Mouse (Mus musculus): Measurements from ENCODE around the gene Secisbp2l. TPM values are rescaled to one million over a fixed set of nuclear protein-coding genes. Genes with fewer than 3 reads are reported as not detected.

Gene Secisbp2l
- total RNA-seq (2021), result 10 to 100 TPM; 49.9 to 57.2 TPM
- long read RNA-seq, experiment 1, full-length matches to known transcripts, result 2 of 10 reads
- long read RNA-seq, experiment 1, partial matches to known transcripts, result 4 of 10 reads
- long read RNA-seq, experiment 1, other reads (novel, unspliced or antisense), result 4 of 10 reads
- long read RNA-seq, experiment 2, full-length matches to known transcripts, result 3 of 20 reads
- long read RNA-seq, experiment 2, partial matches to known transcripts, result 1 of 20 reads
- long read RNA-seq, experiment 2, other reads (novel, unspliced or antisense), result 16 of 20 reads

DNA sequence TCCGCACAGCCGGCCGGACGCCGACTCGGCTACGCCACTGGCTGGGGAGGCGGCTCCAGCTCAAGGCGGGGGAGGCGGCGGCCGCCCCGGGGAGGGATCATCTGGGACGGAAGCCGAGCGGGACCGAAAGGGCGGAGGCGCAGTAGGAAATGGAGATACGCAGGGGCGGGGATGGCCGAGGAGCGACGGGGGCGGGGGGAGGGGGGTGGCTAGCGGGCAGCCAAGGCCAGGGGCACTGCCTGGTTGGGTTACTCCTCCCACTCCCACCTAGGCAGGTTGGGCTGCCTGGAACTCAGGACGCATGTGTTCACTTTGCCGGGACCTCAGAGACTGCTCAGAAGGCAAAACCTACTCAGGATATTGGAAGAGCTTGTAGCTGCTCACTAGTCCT lies at the start of gene Secisbp2l:
Gene Secisbp2l (minus strand): TSS at position 152 of the 391 bp plus-strand sequence.
- DNase-seq (ENCODE audit: low spot score in 2 of 2), result peak; percentile 98

DNA sequence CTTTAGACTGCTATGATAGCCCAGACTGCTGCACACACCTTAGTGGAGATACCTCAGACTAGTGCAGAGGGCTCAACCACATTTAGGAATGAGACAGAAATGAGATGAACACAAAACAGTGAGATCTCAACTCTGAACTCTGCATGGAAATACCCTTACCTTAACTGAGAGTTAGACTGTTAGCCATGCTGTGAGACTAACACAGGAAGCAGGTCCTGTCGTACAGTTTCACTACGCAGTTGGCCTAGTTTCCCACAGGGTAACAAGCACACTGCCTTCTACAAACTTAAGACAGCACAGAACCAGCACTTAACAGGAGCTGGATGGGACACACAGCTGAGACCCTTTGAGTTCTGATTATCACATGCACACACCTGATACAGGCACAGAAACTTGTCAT lies 47.3 kb upstream of the Secisbp2l start:
- DNase-seq (ENCODE audit: low spot score in 2 of 2), result no peak

DNA sequence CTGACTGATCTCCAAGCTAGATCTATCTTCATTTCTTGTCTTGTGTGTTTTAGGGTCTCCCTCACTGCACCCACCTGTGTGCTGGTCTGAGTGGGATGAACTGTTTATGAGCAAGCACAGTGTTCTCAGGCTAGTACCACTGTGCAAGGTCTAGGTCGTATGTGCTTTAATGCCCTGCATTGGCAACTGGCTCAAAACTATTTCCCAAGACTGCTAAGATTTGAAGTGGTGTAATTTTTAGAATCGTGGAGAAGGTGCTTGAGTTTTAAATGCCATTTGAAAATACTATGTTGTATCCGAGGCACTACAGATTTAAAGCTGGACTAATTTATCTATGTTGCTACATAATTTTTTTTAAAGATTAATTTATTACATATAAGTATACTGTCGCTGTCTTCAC lies 45.2 kb upstream of the Secisbp2l start:
- no peak for DNase-seq (ENCODE audit: low spot score in 2 of 2)

DNA sequence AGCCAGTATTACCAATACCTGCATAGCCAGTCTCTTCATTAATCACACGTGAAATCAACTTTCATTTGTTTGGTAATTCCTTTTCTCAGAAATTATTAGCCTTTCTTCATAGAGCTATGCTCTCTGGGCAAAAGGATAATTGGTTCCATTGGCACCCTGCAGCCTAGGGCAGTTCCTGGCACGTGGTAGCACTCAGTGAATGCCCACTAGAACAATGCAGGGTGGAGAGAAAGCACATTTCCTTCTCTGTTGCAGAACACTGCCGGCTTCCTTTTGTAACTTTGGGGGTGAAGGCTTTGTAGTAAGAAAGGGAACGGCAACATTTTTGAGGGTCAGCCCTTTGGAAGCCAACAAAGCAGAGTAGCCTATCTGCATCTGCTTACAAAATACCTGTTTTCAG lies 43.5 kb upstream of the Secisbp2l start:
- DNase-seq (ENCODE audit: low spot score in 2 of 2), result no peak

DNA sequence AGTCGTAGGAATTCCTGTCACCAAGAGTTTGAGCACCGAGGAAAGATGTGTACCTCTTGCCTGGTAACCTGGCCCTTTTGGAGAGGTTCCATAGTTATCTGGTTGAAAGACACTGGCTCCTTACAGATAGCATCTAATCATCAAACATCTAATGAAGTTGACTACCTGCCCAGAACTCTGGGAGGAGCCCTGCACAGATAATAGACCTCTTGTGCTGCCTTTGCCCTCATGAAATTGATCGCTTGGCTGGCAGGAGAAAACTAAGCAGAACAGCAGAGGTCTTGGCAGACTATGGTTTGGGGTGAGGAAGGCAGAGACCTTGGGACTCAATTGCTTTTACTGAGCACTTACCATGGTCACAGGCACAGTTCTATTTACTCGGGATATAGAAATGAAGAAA lies 37.7 kb upstream of the Secisbp2l start:
- no peak for DNase-seq (ENCODE audit: low spot score in 2 of 2)

DNA sequence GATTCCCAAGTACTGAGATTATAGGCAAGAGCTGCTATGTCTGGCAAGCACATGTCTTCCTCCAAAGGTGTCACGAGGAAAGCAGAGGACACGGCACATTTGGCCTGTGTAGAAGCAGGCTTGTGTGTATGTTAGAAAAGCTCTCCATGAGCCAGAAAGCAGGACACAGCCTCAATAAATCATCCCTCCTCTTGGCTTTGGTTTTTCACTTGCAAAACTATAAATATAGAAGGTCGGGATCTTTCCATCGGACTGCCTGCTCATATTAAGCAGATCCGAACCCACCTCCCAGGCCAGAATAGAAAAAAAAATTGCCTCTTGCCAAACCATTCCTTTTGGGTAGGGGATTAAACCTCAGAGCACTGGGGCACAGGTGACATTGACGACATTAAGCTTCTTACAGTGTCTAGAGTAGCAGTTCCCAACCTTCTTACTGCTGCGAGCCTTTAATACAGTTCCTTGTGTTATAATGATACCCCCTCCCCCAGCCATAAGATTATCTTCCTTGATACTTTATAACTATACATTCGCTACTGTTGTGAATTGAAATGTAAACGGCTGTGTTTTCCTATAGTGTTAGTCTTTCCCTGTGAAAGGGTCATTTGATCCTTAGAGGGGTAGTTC lies 31.4 kb upstream of the Secisbp2l start:
- DNase-seq (ENCODE audit: low spot score in 2 of 2), result no peak

DNA sequence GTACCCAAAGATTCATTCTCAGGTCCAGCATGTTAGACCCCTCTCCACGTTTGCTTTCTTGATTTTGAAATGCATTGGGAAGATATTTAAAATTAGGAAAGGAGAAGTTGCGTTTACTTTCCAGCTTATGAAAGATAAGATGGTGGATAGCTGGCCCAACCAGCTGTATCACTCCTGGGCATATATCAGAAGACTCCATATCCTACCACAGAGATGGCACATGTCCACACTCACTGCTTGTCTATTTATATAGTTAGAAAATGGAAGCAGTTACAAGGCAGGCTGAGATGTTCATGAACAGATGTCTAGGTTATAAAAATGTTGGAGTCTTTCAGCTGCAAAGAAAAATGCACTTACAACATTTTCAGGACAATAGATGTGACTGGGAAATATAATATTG lies 28.7 kb upstream of the Secisbp2l start:
- no peak for DNase-seq (ENCODE audit: low spot score in 2 of 2)

DNA sequence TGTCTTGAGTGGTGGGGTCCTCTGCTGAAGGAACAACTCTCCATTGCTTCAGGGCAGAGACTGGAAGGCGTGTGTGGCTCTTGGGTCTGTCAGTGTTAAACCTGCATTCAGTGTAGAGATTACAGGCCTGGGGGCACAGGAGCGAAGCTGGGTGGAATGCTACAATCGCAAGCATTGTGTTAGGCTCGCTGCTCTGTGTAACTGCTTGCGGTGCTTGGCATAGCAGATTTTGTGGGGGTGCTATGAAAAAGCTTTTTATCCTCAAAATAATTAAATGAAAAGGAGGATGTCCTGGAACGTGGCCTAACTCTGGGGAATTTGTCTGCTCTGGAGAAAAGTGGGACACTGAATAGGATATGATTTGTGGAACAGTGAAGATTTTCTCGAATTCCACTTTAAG lies 26.9 kb upstream of the Secisbp2l start:
- no peak for DNase-seq (ENCODE audit: low spot score in 2 of 2)

DNA sequence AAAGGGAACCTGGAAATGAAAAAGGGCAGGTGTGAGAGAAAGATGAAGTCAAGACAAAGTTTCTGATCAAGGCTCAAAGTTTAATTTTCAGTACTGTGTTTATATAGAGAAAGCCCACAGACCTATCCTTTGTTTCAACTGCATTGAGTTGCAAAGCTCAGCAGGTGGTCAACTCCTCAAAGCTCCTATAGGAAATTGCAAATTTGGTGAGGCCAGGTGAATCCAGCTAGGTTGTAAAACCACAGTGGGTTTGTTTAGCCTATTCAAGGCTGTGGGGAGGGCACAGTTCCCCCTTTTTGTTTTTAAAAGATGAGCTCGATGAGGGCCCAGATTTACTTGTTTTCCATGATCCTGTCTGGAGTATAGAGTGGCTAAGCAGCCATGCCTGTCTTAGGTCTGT lies 23.2 kb upstream of the Secisbp2l start:
- no peak for DNase-seq (ENCODE audit: low spot score in 2 of 2)

DNA sequence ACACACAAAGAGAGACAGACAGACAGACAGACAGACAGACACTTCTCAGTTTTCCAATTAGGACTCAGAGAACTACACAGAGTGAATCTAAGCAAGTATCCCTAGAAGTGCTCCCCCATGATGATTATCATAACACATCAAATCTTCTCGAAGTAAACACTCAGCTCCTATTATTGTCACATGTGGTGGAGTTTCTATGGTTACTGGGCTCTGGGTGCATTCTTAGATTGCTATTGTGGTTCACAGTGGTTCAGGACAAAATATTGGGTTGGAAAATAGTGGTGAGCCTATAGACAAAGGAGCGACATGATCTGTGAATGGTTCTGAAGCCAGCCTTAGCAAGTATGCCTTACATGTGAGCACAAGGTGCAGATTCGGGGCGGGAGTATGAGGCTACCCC lies 19.3 kb upstream of the Secisbp2l start:
- DNase-seq (ENCODE audit: low spot score in 2 of 2), result no peak

DNA sequence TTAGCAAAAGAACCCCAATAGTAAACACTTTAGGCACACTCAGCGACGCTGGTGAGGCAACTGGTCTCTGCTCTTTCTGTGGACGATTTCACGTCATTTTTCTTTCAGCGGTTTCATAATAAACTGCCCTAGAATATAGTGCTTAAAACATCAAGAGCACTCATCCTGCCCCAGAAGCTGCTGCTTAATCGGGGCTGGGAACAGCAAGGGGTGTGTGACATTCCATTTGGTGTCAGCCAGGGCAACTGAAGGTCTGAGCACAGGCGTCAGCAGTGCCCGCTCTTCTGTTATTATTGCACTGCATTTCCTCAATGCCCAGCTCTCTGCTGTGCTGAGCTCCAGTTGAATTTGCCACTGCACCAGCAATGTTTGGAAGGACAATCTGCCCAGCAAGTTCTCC lies 18.4 kb upstream of the Secisbp2l start:
- DNase-seq (ENCODE audit: low spot score in 2 of 2), result no peak

DNA sequence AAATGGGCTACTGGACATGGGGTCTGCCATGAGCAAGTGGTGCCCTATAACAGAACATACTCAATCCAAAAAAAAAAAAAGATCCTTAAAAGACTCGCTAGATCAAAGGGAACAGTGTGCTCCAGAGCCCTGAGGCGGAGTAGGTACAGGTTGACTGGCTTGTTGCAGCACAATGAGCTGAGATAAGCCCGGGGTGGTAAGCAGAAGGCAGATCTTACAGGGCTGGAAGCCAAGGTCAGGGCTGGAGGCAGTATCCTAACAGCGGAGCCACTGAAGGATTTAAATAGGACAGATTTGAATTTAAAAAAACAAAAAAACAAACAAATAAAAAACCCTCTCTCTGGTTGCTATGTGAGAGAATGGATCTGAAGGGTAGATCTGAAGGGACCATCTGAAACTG lies 17.8 kb upstream of the Secisbp2l start:
- DNase-seq (ENCODE audit: low spot score in 2 of 2), result no peak

DNA sequence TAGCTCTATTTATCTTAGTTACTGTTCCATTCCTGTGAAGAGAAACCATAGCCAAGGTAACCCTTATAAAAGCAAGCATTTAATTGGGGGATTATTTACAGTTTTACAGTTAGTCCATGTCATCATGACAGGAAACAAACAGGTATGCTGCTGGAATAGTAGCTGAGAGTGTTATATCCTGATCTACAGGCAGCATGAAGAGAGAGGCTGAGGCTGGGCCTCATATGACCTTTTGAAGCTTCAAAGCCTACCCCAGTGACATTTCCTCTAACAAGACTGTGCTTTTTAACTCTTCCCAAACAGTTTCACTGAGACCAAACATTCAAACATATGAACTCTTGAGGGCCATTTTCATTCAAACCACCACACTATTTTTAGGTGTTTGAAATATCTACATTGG lies 15.2 kb upstream of the Secisbp2l start:
- no peak for DNase-seq (ENCODE audit: low spot score in 2 of 2)

DNA sequence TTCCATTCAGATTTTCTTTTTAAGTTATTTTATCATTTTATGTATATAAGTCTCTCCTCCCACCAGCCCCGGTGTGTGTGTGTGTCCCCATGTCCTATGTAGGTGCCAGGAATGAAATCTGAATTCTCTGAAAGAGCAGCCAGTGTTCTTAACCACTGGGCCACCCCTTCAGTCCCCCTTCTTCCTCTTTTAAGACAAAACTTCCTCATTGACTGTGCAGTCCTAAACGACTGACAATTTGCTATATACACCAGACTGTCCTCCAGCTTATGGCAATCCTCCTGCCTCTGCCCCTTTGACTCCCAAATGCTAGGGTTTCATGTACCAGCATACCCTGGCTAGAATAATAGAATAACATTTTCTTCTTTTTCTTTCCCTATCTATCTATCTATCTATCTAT lies 12.4 kb upstream of the Secisbp2l start:
- DNase-seq (ENCODE audit: low spot score in 2 of 2), result no peak

DNA sequence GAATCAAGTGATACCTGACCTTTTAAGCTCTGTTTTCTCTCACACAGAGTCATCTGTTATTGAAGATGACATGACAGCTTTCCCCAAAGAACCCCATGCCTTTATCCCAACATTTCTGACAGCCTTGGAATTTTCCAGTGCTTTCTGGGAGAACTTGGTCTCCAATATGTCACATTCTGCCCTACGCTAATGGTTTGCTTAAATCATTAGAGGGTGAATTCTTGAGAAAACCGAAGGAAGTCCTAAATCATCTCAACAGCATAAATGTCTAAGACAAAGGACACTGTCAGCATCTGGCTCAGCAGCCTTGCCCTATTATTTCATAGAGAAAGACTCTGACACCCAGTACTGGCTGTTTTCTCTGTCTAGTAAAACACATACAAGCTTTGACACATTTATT lies 11.5 kb upstream of the Secisbp2l start:
- no peak for DNase-seq (ENCODE audit: low spot score in 2 of 2)

DNA sequence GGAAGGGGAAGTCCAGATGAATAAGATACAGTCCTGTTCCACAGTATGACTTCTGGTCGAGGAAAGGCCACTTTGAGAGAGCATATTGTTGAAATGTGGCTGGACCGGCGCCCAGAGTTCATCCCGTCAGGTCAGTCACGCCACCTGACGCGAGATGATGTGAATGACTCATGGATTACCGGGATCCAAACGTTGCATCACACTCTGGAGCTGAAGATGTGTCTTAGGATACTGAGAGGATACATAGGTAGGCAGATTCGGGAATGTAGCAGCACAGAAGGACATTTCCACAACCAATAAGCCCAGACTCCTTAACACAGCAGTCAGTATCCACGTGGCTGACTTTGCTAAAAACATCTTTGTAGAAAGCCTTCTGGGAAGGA lies 10.2 kb upstream of the Secisbp2l start:
- DNase-seq (ENCODE audit: low spot score in 2 of 2), result no peak

DNA sequence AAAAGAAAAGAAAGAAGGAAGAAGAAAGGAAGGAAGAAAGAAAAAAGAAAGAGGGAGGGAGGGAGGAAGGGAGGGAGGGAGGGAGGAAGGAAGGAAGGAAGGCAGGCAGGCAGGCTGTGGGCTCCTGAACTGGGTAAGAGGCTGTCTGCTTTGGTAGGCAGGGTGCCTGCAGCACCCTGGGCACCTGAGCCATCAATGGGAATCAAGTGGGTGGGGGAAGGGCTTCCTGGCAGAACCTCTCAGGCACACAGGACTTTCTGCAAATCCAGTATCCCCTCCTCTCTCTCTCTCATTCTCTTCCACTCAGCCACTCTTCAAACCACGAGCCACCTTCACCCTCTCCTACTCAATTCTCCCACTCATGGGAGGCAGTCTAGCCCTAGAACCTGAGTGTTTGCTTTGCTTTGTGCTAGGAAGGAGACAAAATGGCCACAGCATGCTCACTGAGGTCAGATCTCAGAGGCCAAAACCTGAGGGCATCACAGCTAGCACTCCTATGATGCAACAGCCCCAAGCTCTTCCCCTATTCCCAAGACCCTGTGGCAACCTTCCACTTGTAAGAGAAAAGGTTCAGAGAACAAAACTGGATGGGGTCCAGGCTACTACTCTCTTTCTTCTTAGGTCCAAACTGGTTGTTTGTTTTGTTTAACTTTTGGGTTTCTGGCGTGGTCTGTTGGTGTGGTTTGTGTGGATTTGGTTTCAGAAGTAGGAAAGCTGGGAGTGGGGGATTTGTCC lies 9.6 kb upstream of the Secisbp2l start:
- DNase-seq (ENCODE audit: low spot score in 2 of 2), result no peak

DNA sequence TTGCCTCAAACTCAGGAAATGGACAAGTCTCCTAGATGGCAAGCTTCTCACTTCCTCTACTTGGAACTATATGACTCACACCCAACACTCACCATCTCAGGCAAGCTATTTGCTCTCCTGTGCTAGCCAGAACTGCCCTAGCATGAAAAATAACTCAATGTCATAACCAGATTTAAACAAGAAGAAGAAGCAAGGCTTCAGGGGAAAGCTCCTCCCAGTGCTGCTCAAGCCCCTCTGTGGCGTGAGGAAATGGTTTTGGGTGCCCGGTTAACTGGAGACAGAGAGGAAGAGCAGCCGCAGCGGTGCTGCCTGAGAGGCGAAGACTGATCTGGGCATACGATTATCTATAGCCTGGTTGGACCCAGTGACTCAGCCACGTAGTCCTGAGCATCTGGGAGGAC lies 8.8 kb upstream of the Secisbp2l start:
- DNase-seq (ENCODE audit: low spot score in 2 of 2), result no peak

DNA sequence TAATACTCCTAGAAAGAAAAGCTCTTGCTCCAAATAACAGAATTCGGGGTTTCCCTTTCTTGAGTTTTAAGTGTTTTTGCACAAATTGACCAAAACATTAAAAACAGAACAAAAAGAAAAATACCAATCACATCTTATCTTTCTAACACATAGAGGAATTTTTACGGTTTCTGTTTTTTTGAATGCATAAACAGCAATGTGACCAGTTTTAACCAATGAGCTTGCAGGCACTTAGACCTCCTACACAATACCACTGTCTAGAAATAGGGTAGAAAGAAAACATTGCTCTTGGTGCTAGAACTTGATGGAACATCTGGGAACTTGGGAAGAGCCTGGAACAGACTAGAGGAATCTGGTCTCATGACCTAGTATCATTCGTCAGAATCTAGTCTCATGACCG lies 7.6 kb upstream of the Secisbp2l start:
- DNase-seq (ENCODE audit: low spot score in 2 of 2), result no peak

DNA sequence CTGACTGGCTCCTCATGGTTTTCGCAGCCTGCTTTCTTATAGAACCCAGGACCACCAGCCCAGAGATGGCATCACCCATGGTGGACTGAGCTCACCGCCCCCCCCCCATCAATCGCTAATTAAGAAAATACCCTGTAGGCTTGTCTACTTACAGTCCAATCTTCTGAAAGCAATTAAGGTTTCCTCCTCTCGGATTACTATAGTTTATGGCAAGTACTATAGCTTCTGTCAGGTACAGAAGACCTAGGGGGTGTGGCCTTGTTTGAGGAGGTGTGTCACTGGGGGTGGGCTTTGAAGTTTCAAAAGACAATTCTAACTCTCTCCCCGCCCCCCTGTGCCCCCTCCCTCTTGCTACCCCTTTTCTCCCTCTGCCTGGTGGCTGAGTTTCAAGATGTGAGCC lies 6.6 kb upstream of the Secisbp2l start:
- no peak for DNase-seq (ENCODE audit: low spot score in 2 of 2)

DNA sequence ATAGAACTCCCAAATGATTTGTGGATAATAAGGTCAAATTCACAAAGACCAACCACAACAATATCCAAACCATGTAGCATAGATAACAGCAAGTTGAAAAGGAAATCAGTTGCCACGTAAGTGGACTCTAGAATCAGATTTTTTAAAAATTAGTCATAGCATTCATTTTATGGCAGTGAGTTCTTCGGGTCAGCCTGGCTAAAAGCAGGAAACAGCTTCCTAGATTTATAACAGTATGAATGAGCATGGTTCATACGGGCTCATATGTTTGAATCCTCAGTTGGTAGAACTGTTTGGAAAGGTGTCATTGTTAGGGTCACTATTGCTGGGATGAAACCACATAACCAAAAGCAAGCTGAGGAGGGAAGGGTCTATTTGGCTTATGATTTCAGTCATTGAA lies 6.1 kb upstream of the Secisbp2l start:
- DNase-seq (ENCODE audit: low spot score in 2 of 2), result no peak

DNA sequence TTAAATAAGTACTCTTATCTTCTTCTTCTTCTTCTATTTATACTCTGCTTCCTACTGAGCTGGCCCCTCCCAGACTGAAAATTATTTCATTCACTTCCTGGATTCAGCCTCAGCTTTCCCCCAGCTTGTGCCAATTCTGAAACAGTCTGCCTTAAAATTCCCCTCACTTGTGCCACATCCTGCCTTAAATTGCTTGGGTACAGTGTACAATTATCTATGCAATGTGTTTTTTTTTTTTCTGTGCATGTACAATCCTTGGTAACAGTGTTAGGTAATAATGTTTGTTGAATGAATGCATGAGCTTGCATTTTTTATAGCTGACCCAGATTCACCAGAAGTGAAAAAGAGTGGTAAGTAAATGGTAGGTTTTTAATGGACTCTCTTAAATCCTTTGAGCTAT lies 5.7 kb upstream of the Secisbp2l start:
- DNase-seq (ENCODE audit: low spot score in 2 of 2), result no peak

DNA sequence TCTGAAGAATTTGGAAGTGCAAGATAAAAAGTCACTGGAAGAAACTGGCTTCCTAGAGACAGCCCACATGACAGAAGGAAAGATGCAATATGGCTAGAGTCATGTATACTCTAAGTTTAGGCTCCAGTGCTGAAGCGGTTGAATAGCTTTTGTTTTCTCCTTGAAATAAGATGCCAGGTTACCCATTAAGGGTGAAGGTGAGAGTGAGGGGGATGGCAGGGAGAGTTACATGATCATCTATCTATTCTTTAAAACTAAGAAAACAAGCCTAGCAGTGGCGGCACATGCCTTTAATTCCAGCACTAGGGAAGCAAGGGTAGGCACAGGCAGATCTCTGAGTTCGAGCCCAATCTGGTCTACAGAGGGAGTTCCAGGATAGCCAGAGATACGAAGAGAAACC lies 2.4 kb upstream of the Secisbp2l start:
- DNase-seq (ENCODE audit: low spot score in 2 of 2), result no peak
